Mouse (Mus musculus) midbrain, embryonic 13.5 days (tissue): ENCODE data around the gene Aldh3b2. TPM values are rescaled to one million over a fixed set of nuclear protein-coding genes. Genes with fewer than 3 reads are reported as not detected.
"Not testable (repeated sequence)": the region's sequence is repeated elsewhere in the genome, so short reads cannot be mapped to it uniquely, and the experiment has no call there.

Experiments
- ATAC-seq: fragments of 200-750 bp; cut with Nextera tagmentation; 2 replicates; pipeline ENCODE4 v1.8.0; 2017; ENCODE audit warnings: mild to moderate bottlenecking, moderate TSS enrichment, moderate library complexity
- H3K27ac ChIP-seq: fragments of 300-500 bp; sonication (generic); 2 replicates; pipeline ENCODE4 v1.5.1; 2015; ENCODE audit warnings: inconsistent platforms, mild to moderate bottlenecking, moderate library complexity
- H3K27me3 ChIP-seq: fragments of 300-500 bp; sonication (generic); 2 replicates; pipeline ENCODE4 v1.6.1; 2015; ENCODE audit warnings: mild to moderate bottlenecking, inconsistent platforms
- H3K36me3 ChIP-seq: fragments of 300-500 bp; sonication (generic); 2 replicates; pipeline ENCODE4 v1.6.1; 2015; ENCODE audit warnings: mild to moderate bottlenecking, inconsistent platforms
- H3K4me1 ChIP-seq: fragments of 300-500 bp; sonication (generic); replicated peaks from 2 replicates; pipeline ENCODE4 v1.6.1; 2015; ENCODE audit warnings: inconsistent platforms
- H3K4me2 ChIP-seq: fragments of 300-500 bp; sonication (generic); replicated peaks from 2 replicates; pipeline ENCODE4 v1.6.1; 2015; ENCODE audit warnings: moderate library complexity, mild to moderate bottlenecking, inconsistent platforms
- H3K4me3 ChIP-seq: fragments of 300-500 bp; sonication (generic); replicated peaks from 2 replicates; pipeline ENCODE4 v1.5.1; 2015; ENCODE audit warnings: mild to moderate bottlenecking, inconsistent platforms
- H3K9ac ChIP-seq: fragments of 300-500 bp; sonication (generic); replicated peaks from 2 replicates; pipeline ENCODE4 v1.6.1; 2015; ENCODE audit warnings: mild to moderate bottlenecking, inconsistent platforms
- H3K9me3 ChIP-seq: fragments of 300-500 bp; sonication (generic); 2 replicates; pipeline ENCODE4 v1.6.1; 2016; ENCODE audit warnings: mild to moderate bottlenecking, inconsistent platforms
- WGBS: fragments of 180-500 bp; shearing (Covaris S2); methylation state at CpG from one replicate; pipeline ENCODE4 v1.1.7; 2015; 5-methylcytosine and 5-hydroxymethylcytosine counted together
- polyA plus RNA-seq: library from polyadenylated mRNA; unstranded; fragments of >200 nt; fragmentation: Nextera tagmentation; extraction: Ambion mirVana; gene quantifications from 2 replicates; pipeline ENCODE4 v1.2.1, GENCODE M21; 2015

Gene Aldh3b2
- polyA plus RNA-seq, 1 experiment from 2014 or later = 0.09 TPM

- not testable (repeated sequence) for H3K27me3 ChIP-seq, H3K27ac ChIP-seq, H3K4me2 ChIP-seq, H3K9ac ChIP-seq, H3K9me3 ChIP-seq, H3K4me3 ChIP-seq, H3K36me3 ChIP-seq, ATAC-seq, H3K4me1 ChIP-seq
- WGBS = 77% methylated on average over 6 of the region's 6 CpGs
Measured at GRCm38 (mm10) chr19:3974608-3975007, 2.5 kb downstream of the Aldh3b2 start.

DNA sequence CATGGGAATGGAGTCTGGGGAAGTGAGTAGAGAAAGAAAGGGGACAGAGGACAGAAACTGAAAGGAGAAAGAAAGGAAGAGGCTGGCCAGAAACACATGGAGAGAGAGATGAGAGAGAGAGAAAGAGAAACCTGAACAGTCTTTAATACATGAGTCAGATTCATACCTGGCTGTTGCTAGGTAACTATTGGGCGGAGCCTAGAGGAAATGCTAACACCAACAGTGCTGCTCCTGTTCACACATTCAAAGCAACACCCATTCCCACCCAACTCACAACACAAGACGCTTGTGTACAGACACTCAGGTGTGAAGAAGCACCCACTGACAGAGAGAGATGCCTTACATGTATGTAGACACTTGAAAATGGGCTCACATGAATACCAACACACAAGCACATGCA is 3.7 kb downstream of the Aldh3b2 start:
- no peaks in the 10 kb centered on the region for H3K27me3 ChIP-seq
- no peak overlapping the region for H3K4me2 ChIP-seq
- H3K4me1 ChIP-seq = 0 out of 2 replicates have a peak, but pooled peaks cover 3% of the 10 kb centered on the region
- H3K9ac ChIP-seq = no peak overlapping the region
- H3K27ac ChIP-seq = no peak overlapping the region
- no peaks in the 10 kb centered on the region for H3K9me3 ChIP-seq
- H3K36me3 ChIP-seq = no peaks in the 10 kb centered on the region
- WGBS = 76% methylated on average over 2 of the region's 2 CpGs
- no peak for ATAC-seq
- no peak overlapping the region for H3K4me3 ChIP-seq

DNA sequence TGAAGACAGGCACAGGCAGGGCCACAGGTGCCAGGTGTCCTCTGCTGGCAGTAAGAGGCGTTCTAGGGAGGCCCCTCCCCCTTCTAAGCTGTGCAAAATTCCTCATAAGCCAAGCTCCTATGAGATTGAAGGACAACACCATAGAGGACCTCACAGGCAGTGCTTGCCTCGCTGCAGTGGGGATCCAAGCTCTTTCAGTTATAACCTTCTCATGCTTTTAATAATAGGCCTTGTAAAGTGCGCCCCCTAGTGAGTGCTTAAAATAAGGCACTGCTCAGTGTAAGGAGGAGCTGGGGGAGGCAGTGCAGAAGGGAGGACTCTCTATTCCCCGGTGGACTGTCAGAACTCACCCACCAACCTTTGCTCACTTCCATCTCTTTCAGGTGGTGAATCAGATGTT is 8.2 kb downstream of the Aldh3b2 start:
- H3K4me1 ChIP-seq = peaks cover 11% of the 10 kb centered on the region
- no peak overlapping the region for H3K9ac ChIP-seq
- H3K9me3 ChIP-seq = no peaks in the 10 kb centered on the region
- H3K4me2 ChIP-seq = no peak overlapping the region
- H3K36me3 ChIP-seq = no peaks in the 10 kb centered on the region
- H3K4me3 ChIP-seq = no peak overlapping the region
- ATAC-seq = peak; percentile 79
- no peak overlapping the region for H3K27ac ChIP-seq
- WGBS = 17% methylated on average over 4 of the region's 4 CpGs
- no peaks in the 10 kb centered on the region for H3K27me3 ChIP-seq

GRCm38 (mm10) chr19:3980917-3981316 is 8.8 kb downstream of the Aldh3b2 start:
- Histone ChIP-seq H3K27ac (no peak overlapping the region), H3K9ac (no peak overlapping the region), H3K4me3 (no peak overlapping the region), H3K4me1 (peaks cover 15% of the 10 kb centered on the region), H3K36me3 (no peaks in the 10 kb centered on the region), H3K4me2 (no peak overlapping the region), H3K27me3 (no peaks in the 10 kb centered on the region), H3K9me3 (no peaks in the 10 kb centered on the region)
- no peak for ATAC-seq
- 80% methylated on average over 9 of the region's 9 CpGs for WGBS

- 26% methylated on average over 9 of the region's 9 CpGs for WGBS
- Histone ChIP-seq H3K4me3 (no peak overlapping the region), H3K27ac (no peak overlapping the region), H3K27me3 (no peaks in the 10 kb centered on the region), H3K4me1 (peaks cover 15% of the 10 kb centered on the region), H3K36me3 (no peaks in the 10 kb centered on the region), H3K9ac (no peak overlapping the region), H3K4me2 (no peak overlapping the region), H3K9me3 (0 out of 2 replicates have a peak, but pooled peaks cover under 1% of the 10 kb centered on the region)
- no peak for ATAC-seq
Measured at GRCm38 (mm10) chr19:3983527-3984200, 11.5 kb downstream of the Aldh3b2 start.

GRCm38 (mm10) chr19:3985261-3985681 is 13.1 kb downstream of the Aldh3b2 start:
- H3K4me2 ChIP-seq = no peak overlapping the region
- H3K9ac ChIP-seq = no peak overlapping the region
- peaks cover 13% of the 10 kb centered on the region for H3K4me1 ChIP-seq
- no peaks in the 10 kb centered on the region for H3K27me3 ChIP-seq
- no peaks in the 10 kb centered on the region for H3K36me3 ChIP-seq
- H3K4me3 ChIP-seq = no peak overlapping the region
- peaks cover 3% of the 10 kb centered on the region; the same call in 1 of the 2 replicates for H3K9me3 ChIP-seq
- ATAC-seq = no peak
- 12% methylated on average over 8 of the region's 8 CpGs for WGBS
- no peak overlapping the region for H3K27ac ChIP-seq

DNA sequence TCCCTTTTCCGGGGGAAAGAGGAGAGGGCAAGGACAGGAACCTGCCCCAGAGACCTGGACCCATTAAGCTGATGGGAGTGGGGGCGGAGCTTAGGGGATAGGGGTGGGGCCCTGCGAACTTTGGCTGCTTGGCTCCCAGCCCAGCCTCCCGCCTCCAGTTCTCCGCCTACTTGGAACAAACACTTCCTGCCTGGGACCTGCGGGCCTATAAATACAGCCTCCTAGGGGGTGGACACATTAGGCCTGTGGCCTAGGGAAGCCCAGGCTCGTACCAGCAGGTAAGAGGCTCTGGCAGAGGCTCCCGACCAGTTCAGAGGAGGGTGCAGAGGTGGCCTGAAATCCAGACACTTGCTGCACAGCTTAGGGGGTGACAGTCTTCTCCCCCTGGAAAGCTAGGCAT is 14.2 kb downstream of the Aldh3b2 start, which contains the start of gene Acy3:
TSS of gene Acy3 (plus strand) at position 237 of the 400 bp plus-strand sequence.
- Histone ChIP-seq H3K4me1 (peaks cover 13% of the 10 kb centered on the region), H3K27me3 (no peaks in the 10 kb centered on the region), H3K4me3 (no peak within 1 kb of the TSS), H3K27ac (no peak within 1 kb of the TSS), H3K36me3 (no peaks in the 10 kb centered on the region), H3K9ac (no peak within 1 kb of the TSS), H3K9me3 (peaks cover 3% of the 10 kb centered on the region; the same call in 1 of the 2 replicates), H3K4me2 (no peak within 1 kb of the TSS)
- no peak for ATAC-seq
- WGBS = 19% methylated on average over 8 of the region's 8 CpGs

- no peak overlapping the region for H3K27ac ChIP-seq
- 91% methylated on average over 14 of the region's 14 CpGs for WGBS
- no peaks in the 10 kb centered on the region for H3K27me3 ChIP-seq
- no peak for ATAC-seq
- no peak overlapping the region for H3K4me3 ChIP-seq
- peaks cover 13% of the 10 kb centered on the region for H3K4me1 ChIP-seq
- peaks cover 3% of the 10 kb centered on the region; the same call in 1 of the 2 replicates for H3K9me3 ChIP-seq
- no peaks in the 10 kb centered on the region for H3K36me3 ChIP-seq
- no peak overlapping the region for H3K9ac ChIP-seq
- H3K4me2 ChIP-seq = no peak overlapping the region
Measured at GRCm38 (mm10) chr19:3988066-3988465, 15.9 kb downstream of the Aldh3b2 start.

- H3K4me3 ChIP-seq = no peak overlapping the region
- WGBS = 80% methylated on average over 4 of the region's 4 CpGs
- no peak for ATAC-seq
- no peaks in the 10 kb centered on the region for H3K36me3 ChIP-seq
- H3K27me3 ChIP-seq = no peaks in the 10 kb centered on the region
- H3K27ac ChIP-seq = no peak overlapping the region
- no peak overlapping the region for H3K9ac ChIP-seq
- H3K4me1 ChIP-seq = peaks cover 13% of the 10 kb centered on the region
- no peak overlapping the region for H3K4me2 ChIP-seq
- H3K9me3 ChIP-seq = peaks cover 3% of the 10 kb centered on the region; the same call in 1 of the 2 replicates
Measured at GRCm38 (mm10) chr19:3988750-3989149, 16.6 kb downstream of the Aldh3b2 start.

GRCm38 (mm10) chr19:3990804-3991203 is 18.7 kb downstream of the Aldh3b2 start:
- Histone ChIP-seq H3K9me3 (peaks cover 3% of the 10 kb centered on the region; the same call in 1 of the 2 replicates), H3K4me3 (no peak overlapping the region), H3K27ac (no peak overlapping the region), H3K27me3 (no peaks in the 10 kb centered on the region), H3K9ac (no peak overlapping the region), H3K36me3 (no peaks in the 10 kb centered on the region), H3K4me2 (no peak overlapping the region), H3K4me1 (no peaks in the 10 kb centered on the region)
- 80% methylated on average over 6 of the region's 6 CpGs for WGBS
- ATAC-seq = no peak

DNA sequence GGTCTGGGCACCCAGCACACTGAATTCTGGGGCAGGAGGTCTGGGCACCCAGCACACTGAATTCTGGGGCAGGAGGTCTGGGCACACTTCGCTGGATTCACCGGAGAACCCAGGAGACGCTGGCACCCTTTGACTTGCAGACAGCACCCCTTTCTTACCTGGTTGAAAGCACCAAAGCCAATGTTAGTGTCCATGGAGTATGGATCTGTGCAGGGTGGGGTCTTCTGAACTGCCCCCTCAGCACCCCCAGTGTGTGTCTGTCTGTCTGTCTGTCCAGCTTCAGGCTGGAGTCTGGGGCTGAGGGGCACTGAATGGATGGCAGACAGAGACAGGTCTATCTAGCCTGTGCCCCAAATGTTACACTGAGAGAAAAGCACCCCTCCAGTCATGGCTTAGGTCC is 19.4 kb downstream of the Aldh3b2 start:
- no peaks in the 10 kb centered on the region for H3K4me1 ChIP-seq
- H3K9ac ChIP-seq = no peak overlapping the region
- no peak overlapping the region for H3K4me3 ChIP-seq
- H3K27me3 ChIP-seq = no peaks in the 10 kb centered on the region
- H3K27ac ChIP-seq = no peak overlapping the region
- WGBS = 94% methylated on average over 3 of the region's 3 CpGs
- ATAC-seq = no peak
- H3K36me3 ChIP-seq = no peaks in the 10 kb centered on the region
- H3K9me3 ChIP-seq = peaks cover 3% of the 10 kb centered on the region; the same call in 1 of the 2 replicates
- no peak overlapping the region for H3K4me2 ChIP-seq

DNA sequence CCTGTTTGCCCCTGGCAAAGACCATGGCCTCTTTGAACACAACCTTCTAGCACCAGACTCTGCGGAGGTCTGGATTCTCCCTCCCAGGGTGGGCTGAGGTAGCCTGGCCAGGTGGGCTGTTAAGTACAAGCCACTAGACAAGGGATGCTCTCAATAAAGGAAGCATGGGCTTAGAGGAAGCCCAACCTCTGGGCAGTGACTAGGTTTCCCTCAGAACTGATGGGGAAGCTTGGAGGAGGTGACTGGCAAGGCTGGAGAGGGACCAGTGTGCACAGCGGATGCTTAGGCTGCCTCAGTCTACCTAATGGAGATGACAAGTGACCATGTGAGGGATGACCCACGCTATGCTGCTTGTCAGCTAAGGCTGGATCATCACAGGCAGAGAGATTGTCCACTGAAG is 19.8 kb downstream of the Aldh3b2 start:
- Histone ChIP-seq H3K36me3 (no peaks in the 10 kb centered on the region), H3K27ac (no peak overlapping the region), H3K9ac (no peak overlapping the region), H3K4me3 (no peak overlapping the region), H3K4me2 (no peak overlapping the region), H3K4me1 (no peaks in the 10 kb centered on the region), H3K9me3 (peaks cover 3% of the 10 kb centered on the region; the same call in 1 of the 2 replicates), H3K27me3 (no peaks in the 10 kb centered on the region)
- no peak for ATAC-seq
- WGBS = 83% methylated on average over 3 of the region's 3 CpGs

DNA sequence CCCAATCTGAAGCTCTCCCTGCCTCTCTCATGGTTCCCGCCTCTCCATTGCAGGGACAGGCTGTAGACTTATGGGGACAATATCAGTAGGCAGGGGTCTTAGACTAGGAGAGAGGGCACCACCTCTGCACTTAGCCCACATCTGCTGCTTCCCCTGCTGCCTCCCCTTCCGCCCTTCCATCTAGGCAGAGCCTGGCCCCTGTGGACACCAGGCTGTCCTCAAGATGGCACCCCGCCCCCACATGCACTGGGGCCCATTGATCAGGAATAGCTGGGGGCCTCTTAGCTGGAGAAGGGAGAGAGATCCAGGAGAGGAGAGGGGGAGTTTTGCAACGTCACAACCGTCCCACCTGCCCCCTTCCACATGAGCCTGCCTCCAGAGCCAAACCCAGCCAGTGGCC is 20.3 kb downstream of the Aldh3b2 start, which contains the start of gene Tbx10:
TSS of gene Tbx10 (plus strand) at position 337 of the 400 bp plus-strand sequence.
- H3K9ac ChIP-seq = no peak within 1 kb of the TSS
- H3K9me3 ChIP-seq = peaks cover 3% of the 10 kb centered on the region; the same call in 1 of the 2 replicates
- no peak within 1 kb of the TSS for H3K27ac ChIP-seq
- H3K27me3 ChIP-seq = no peaks in the 10 kb centered on the region
- ATAC-seq = no peak
- WGBS = 57% methylated on average over 5 of the region's 5 CpGs
- no peak within 1 kb of the TSS for H3K4me3 ChIP-seq
- H3K36me3 ChIP-seq = no peaks in the 10 kb centered on the region
- H3K4me1 ChIP-seq = no peaks in the 10 kb centered on the region
- no peak within 1 kb of the TSS for H3K4me2 ChIP-seq
